Mouse (Mus musculus) lung, postnatal 0 days (tissue): ENCODE measurements around the gene Myl9.

Experiments used
- CTCF ChIP-seq: IDR thresholded peaks from 2 replicates; pipeline ENCODE4 v1.5.1; 2016; ENCODE audit warnings: antibody characterized with exemption, mild to moderate bottlenecking
- EP300 ChIP-seq: IDR thresholded peaks from 2 replicates; pipeline ENCODE4 v1.6.1; 2016; ENCODE audit warnings: antibody characterized with exemption, mild to moderate bottlenecking, control low read depth

DNA sequence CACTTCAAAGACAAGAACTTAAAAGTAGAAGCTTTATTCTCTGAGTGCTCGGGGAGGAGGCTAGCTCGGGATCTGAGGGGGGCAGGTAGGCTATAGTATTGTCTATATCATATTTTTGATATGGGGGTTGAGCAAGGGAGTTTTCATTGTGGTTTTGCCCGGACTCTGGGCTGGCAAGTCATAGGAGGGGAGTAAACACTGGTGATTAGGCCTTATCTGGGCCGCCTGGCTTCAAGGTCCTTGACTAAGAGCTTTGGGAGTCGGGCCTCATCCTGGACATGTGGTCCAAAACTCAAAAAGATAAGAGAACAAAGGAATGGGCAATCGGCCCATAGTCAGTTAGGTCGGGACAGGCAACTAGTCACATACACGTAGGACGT is 8.1 kb downstream of the Myl9 start:
- TF ChIP-seq CTCF: no peak
- TF ChIP-seq EP300: no peak
